Mouse (Mus musculus) lung, postnatal 36 days (tissue): ENCODE data around the gene Gm14412.
"Not testable (repeated sequence)": the region's sequence is repeated elsewhere in the genome, so short reads cannot be mapped to it uniquely, and the experiment has no call there.

Experiments used
- DNase-seq: peaks from one replicate; pipeline ENCODE4 v3.0.0; 2022; ENCODE audit warnings: mixed read lengths

The Gm14412 gene

GRCm38 (mm10) chr2:177324257-177324733 lies at the start of gene Gm14412:
Gm14412 (minus strand) TSS chr2:177324307.
- DNase-seq, result not testable (repeated sequence)

- DNase-seq, result not testable (repeated sequence)
These were observed 5.7 kb upstream of the Gm14412 start for GRCm38 (mm10) chr2:177329661-177330292.

- DNase-seq, result peak; percentile 77
These were observed 2.7 kb downstream of the Gm14412 start for GRCm38 (mm10) chr2:177321361-177321760.

GRCm38 (mm10) chr2:177320786-177321320 lies 3.3 kb downstream of the Gm14412 start:
- peak; percentile 56 for DNase-seq

- DNase-seq, result no peak
These were observed 5.1 kb downstream of the Gm14412 start for GRCm38 (mm10) chr2:177318996-177319395.

- not testable (repeated sequence) for DNase-seq
These were observed 14.5 kb downstream of the Gm14412 start for GRCm38 (mm10) chr2:177309627-177310026.

- DNase-seq, result not testable (repeated sequence)
These were observed 19.1 kb downstream of the Gm14412 start for GRCm38 (mm10) chr2:177304980-177305379.

- not testable (repeated sequence) for DNase-seq
These were observed 40.4 kb downstream of the Gm14412 start for GRCm38 (mm10) chr2:177283701-177284100.

- not testable (repeated sequence) for DNase-seq
These were observed 46.4 kb downstream of the Gm14412 start for GRCm38 (mm10) chr2:177277754-177278153.

GRCm38 (mm10) chr2:177272237-177272636 lies 51.9 kb downstream of the Gm14412 start:
- DNase-seq, result not testable (repeated sequence)

- not testable (repeated sequence) for DNase-seq
These were observed 57.2 kb downstream of the Gm14412 start, which contains the start of gene Gm14409 for GRCm38 (mm10) chr2:177266936-177267335. Gm14409 (minus strand) TSS chr2:177267036.
